Mouse (Mus musculus): ENCODE data around the gene Lama4.

GRCm38 (mm10) chr10:38928940-38929697 lies 36.2 kb upstream of the Lama4 start:
- TF ChIP-seq POLR2A (IDR thresholded peaks at IDR 0.05; ENCODE audit: control insufficient read depth, low read depth, low read length) (no peak), CTCF (IDR thresholded peaks at IDR 0.05; ENCODE audit: control insufficient read depth, insufficient read depth, insufficient replicate concordance, low read depth, low read length) (no peak)

Data from testis, adult 2 months (tissue).